Mouse (Mus musculus): ENCODE measurements around the gene Wwp2.

GRCm38 (mm10) chr8:107424597-107425229 is 11.5 kb upstream of the Wwp2 start, which contains the start of gene Nob1:
- TF ChIP-seq MYOG (IDR thresholded peaks at IDR 0.05; ENCODE audit: control insufficient read depth in 1 of 3, insufficient read depth in 1 of 3, insufficient read length in 2 of 3, low read depth in 2 of 3): peak; percentile 57 to 97 (median 94)
- peak in 2 of 3 experiments; percentile 91 to 94 for TF ChIP-seq MYOD1 (IDR thresholded peaks at IDR 0.05; ENCODE audit: control insufficient read depth in 1 of 3, insufficient read length in 2 of 3, low read depth in 2 of 3)
- peak; percentile 8 for TF ChIP-seq MAX (IDR thresholded peaks at IDR 0.05; ENCODE audit: low read depth)
- peak; percentile 98 for TF ChIP-seq POLR2A (IDR thresholded peaks at IDR 0.05; ENCODE audit: insufficient read length, low read depth)
- peak; percentile 34 for TF ChIP-seq TCF3 (IDR thresholded peaks at IDR 0.05; ENCODE audit: insufficient read length, low read depth)
- TF ChIP-seq E2F4 (IDR thresholded peaks at IDR 0.05; ENCODE audit: insufficient read depth): no peak
- TF ChIP-seq USF1 (IDR thresholded peaks at IDR 0.05; ENCODE audit: low read depth): no peak
- TF ChIP-seq CEBPB (IDR thresholded peaks at IDR 0.05; ENCODE audit: insufficient read depth, poor library complexity, severe bottlenecking): no peak
- no peak for TF ChIP-seq SRF (IDR thresholded peaks at IDR 0.05; ENCODE audit: control insufficient read depth, insufficient read length, low read depth)
- TF ChIP-seq TCF12 (IDR thresholded peaks at IDR 0.05; ENCODE audit: insufficient read depth, poor library complexity, severe bottlenecking): no peak

Data from myocyte (in vitro differentiated cells).